Mouse (Mus musculus) adrenal gland, postnatal 14 days (tissue): ENCODE data around the gene Lcp2. TPM values are rescaled to one million over a fixed set of nuclear protein-coding genes. Genes with fewer than 3 reads are reported as not detected.
A peak's percentile ranks its signal among the peaks of the same experiment; 100 is the strongest.

Source experiments
- DNase-seq: peaks from one replicate; pipeline ENCODE4 v3.0.0; 2021; ENCODE audit warnings: mixed read lengths
- long read RNA-seq, 2 experiments: library from polyadenylated mRNA; stranded (forward); transcript quantifications; one replicate each; pipeline ENCODE4 v2.0.0; 2021
- total RNA-seq: library from RNA; stranded (reverse); gene quantifications from 2 replicates; pipeline ENCODE4 v1.2.3, GENCODE M21; 2021

Gene Lcp2
- total RNA-seq: 2.0 and 7.8 TPM in 2 replicates
- long read RNA-seq, experiment 1, partial matches to known transcripts: 0 of 1 reads
- long read RNA-seq, experiment 1, other reads (novel, unspliced or antisense): 1 of 1 reads
- long read RNA-seq, experiment 2: 0 reads

DNA sequence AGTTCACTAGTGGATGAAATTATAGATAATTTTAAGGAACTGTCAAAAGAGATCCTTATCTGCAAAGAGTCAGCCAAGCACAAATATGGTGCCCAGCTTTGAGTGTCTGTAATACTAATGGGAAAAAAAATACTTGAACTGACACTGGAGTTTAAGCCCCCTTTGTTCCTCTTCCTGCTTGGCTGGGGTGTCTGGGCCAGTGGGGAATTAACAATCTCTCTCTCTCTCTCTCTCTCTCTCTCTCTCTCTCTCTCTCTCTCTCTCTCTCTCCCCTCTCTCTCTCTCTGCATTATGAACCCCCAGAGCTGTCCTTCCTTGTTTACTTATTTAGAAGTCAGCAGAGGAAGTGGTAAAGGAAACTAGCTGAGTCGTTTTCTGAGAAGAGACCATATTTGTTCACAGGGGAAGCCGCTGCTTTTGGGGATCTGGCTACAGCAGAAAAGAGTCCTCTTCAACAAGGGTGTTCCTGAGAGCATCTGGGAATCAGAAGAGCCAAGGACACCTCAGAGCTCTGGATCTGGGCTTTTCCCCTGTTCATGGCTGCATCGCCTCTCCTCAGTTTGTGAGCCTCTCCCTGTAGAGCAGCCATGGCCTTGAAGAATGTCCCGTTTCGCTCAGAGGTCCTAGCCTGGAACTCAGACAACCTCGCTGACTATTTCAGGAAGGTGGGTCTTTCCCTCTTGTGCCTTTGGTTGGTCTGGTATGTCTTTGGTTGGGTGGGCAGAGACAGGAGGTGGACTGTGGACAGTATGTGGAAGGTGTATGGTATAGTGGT is at the start of gene Lcp2:
Gene Lcp2, plus strand, starts transcription at position 154 of the 775 bp plus-strand sequence.
- no peak for DNase-seq

DNA sequence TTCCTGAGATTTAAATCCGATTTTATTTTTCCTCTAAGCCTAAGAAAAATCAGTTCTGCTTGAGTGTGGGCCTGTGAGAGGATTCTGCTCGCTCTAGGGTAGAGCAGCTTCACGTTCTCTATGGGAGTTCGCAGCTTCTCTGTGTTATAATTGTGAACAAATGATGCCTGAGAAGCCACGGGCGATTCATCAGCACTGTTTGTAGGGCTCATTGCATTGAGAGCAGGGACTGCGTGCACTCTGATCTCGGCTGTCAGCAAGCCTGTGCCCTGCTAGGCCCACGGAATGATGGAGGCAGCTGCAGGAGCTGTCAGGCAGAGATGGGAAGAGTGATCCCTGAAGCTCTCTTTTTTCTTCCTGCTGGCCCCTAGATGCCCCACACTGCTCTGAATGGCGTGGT is 48.5 kb upstream of the Lcp2 start:
- no peak for DNase-seq

DNA sequence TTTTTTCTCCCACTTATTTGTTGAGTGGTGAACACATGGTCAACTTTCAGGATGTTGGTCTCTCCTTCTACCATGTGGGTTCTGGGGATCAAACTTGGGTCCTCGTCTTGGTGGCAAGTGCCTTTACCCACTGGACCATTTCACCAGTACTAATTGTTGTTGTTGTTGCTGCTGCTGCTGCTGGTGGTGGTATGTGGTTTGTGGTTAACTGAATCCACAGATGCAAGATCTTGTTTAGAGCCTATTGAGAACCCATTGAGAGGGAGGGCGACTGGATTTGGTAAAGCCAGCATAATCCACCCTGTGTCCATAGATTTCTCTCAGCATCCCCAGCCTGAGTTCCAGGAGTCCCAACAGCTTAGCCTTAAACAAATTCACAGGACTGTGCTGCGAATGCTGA is 46.3 kb upstream of the Lcp2 start:
- DNase-seq: no peak

DNA sequence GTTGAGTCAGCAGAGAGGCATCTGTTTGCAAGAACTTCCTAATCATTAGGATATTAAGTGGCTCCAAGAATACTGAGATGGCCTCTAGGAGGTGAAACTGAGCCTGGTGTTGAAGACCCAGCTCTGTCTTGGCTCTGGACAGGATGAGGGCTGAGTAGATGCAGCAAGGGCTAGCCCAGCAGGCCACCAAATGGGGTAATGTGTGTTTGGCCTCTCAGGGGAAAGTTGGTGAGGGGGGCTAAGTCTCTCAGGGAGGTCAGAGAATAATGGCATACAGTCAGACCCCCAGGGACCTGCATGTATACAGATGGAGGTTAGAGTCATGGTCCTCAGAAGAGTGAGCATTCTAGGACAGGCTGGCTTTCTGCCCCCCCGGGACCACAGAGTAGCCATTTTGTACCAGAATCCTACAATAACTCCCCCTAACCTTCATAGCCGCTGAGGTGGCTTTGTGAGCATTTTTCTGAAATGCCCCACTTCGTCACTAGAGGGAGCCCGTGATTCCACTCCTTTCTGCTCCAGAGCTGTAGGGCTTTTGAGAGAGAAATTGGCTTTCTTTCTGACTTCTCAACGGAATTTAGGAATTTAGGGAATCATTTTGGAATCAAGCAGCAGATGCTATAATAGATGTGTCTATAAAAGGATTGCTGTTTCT is 44.7 kb upstream of the Lcp2 start:
- DNase-seq: peak; percentile 65

DNA sequence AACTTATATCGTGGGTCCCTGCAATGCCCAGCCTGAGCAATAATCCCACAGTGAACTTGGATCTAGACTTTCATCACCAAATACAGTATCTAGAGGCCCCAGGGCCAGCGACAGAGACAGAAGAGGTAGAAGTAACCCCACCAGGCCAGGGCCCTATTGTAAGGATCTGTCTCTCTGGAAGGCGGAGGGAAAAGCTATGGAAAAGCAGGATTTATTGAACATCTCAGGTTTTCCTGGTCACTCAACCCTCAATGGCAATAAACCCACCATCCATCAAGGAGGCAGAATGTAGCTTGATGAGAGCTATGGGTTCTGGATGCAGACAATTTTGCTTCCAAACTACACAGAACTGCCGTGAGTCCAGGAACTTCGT is 44.1 kb upstream of the Lcp2 start:
- DNase-seq: no peak

DNA sequence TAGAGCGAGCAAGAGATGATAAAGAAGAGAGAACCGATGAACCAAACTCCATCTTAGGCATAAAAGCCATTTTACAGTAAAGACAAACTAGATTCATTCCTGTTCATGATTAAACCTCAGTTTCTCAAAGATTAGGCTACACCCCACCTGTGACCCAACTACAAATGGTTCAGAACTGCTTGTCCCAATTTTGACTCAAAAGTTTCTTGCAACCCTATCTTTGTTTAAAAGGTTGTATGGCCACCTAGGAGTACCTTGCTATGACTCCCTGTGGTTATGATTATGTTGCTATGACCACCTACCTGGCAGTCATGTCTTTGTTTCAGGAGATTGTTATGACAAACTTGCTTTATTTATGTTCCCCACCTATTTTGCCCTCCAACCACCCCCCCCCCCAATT is 39.1 kb upstream of the Lcp2 start:
- no peak for DNase-seq

DNA sequence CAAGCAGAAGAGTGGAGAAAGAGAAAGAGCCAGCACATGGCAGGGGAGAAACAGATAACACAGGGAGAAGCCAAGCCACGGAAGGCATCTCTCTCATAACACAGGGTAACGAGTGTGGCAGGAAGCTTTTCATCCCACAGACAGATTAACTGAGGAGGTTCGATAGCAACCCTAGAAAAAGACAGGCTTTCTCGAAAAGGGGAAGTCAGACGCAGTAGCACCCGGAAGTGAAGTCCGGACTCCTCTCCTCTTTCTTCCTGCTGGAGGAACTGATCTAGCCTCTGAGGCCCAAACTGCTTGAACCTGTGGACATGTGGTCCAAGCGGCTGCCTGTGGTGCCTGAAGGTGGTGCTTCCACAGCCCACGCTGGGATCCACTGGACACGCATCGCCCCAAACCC is 38.5 kb upstream of the Lcp2 start:
- no peak for DNase-seq

DNA sequence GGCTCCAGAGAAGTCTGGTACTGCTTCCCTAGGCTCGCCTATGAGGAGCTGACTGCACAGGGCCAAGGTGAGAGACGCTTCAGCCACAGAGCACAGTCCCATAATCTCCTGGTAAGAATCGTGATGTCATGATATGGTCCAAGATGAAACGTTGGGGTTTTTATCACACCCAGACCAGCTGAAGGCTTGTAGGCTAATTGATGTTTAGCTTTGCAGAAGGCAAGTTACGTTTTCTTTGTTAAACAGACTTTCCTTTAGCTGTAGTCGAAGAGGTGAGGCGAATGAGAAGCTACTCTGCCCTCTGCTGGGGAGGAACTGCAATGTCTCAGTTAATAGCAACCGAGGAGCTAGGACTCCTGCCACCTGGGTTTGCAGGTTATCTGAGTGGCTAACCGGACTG is 38.0 kb upstream of the Lcp2 start:
- peak; percentile 59 for DNase-seq

DNA sequence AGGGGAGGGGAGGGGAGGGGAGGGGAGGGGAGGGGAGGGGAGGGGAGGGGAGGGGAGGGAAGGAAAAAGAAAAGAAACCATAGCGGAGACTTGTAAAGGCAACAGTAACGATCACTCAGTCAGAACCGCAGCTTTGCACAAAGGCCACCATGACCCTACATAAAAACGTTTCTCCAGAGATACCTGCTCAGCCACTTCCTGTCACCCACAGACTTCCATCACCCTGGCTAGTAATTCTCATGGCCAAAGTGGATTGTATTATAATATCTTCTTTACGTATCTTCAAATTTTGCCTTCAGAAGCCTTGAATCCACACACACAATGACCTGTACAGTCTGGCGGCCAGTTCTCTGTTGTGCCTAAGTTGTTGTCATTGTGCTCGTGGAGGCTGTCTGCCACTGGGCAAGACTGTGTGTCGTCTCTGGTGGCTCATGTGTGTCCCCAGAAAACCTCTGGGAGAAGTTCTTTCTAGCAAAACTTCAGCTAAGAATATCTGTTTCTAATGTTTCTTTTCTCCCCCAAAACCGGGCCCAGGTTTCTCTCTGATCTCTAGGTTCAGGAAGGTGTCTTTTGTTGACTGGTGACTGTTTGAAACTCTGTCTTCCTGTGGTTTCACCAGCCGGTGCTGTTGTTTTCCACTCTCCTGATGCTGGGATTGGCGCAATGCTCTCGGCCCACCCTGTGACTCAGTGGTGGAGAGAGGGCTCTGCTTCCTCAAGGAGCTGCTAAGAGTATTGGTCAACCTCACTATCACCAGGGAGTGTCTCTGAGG is 37.2 kb upstream of the Lcp2 start:
- DNase-seq: no peak

DNA sequence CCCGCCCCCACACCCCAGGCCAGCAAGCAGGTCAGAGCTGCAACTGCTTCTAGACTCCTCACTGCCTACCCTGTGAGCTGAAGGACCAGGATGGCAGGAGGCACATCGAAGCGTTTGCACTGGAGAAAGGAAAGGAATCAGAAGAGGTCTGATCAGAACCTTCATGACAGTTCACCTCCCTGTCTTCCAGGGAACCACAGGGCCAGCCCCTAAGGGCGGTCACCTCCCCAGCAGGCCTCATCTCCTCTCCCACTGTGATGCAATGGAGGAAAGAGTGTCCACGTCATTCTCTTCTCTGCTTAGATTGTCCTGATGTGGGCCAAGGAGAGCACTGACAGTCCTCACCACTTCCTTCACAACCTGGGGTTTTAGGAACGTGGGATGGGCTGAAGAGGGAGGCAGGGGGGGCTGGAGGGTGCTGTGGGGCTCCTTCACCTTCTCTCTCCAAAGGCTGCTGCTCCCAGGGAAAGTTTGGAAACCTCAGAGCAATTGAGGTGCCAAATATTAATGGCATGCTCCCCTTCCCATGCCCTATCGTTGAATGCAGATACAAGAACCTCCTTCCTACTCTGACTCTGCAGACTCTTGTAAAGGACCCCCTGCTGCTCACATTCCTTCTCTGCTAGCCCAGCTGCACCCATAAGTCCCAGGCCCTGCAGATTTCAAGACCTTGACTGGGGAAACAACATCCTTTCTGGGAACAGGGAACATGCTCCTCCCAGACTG is 36.4 kb upstream of the Lcp2 start:
- DNase-seq: peak; percentile 7

DNA sequence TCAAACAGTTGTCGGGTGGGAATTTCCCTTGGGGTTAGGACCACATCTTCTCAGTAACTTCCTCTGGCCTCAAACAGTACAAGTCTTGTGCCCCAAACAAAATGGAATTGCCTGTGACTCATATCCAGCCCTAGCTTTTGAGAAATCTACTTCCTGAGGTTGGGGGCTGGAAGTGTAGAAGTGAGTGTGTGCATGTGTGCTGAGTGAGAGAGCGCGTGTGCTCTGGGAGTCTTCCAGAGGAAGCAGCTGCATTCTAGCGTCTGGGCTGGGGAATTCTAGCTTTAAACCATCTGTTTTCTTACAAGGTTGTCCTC is 35.9 kb upstream of the Lcp2 start:
- DNase-seq: peak; percentile 10

DNA sequence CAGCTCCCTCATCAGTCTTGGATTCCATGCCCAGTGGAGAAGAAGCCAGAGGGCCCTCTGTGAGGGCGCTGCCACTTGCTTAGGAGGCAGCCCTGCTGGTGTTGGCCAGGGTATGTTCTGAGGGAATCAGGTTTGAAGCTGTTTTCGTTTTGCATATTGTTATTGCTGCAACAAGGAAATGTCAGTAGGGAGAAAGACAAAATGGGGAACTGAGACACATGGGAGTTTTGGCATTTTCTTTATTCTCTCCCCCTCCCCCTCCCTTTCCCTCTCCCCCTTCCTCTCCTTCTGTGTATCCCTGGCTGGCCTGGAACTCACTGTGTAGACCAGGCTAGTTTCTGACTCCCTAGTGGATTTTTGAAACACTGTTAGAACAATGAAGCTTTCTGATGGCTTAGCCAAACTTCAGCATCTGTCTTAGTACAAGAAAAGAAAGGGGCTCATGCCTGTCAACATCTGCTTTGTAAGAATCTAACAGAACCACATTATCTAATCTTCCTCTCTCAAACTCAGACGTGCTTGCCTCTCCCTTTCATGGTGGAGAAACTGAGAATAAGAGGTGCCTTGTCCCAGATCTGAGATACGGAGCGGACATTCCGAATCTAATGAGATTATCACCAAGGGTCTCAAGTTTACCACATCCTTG is 34.6 kb upstream of the Lcp2 start:
- DNase-seq: no peak

DNA sequence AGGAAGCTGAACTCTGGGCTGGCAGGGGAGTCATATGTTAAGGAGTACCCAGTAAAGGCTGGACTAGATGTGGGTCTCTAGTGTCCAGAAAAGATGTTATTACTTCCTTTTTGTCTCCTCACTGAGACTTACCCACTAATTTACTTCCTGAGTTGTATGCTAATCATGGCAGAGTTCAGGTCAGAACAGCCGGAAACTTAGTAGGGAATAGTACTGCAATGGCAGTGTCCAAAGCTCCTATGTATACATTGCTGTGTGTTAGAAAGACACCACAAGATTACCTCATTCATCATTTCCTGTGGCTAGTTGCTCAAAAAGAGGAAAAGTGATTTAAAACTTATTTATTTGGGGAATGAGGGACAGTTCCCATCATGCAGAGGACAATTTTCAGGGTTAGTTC is 21.6 kb upstream of the Lcp2 start:
- DNase-seq: no peak

DNA sequence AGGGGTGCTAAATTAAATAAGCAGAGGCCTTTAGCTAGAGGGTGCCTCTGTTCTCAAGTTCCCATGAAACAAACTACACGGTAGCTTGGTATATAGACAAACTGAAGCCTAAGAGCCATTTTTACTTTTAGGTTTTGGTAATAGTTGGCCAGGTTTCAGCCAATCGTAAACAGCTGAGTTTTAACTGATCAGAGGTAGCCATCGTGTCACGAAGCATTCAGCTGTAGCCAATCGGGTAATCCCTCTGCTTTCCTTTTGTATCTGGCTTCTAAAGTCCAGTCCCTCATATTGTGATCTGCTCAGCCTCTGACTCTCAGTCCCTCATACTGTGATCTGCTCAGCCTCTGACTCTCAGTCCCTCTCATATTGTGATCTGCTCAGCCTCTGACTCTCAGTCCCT is 17.1 kb upstream of the Lcp2 start:
- DNase-seq: no peak

DNA sequence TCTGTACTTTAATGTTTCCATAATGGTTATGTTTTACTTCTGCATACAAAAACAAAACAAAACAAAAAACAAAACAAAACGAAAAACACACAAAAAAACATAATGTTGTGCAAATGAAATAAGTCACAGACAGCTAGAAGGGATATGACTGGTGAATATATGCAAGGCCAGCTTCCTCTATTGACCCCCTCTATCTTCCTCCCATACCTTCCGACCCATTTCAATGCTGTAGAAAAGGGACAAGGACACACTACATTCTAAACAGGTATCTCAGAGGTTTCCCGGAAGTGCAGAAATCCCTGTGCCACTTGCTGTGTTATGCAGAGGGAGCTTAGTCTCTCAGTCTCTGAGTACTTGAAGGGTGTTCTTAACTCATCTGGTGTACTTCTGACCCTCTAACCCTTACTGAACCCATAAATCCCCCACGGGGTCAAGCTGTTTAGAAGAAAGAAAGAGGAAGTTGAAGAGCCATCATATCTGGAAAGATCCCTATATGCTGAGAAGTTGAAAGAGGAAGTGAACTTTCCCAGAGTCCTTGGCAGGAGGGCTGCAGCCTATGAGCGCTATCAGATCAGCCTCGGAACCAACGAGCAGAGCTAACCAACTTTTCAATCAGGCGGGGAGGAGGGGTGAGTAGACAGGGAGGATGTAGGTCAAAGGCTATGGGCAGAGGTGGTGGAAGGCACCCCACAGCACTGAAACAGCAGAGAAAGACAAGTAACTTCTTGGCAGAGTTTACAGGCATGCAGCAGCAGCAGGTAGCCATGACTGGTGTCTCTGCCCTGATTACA is 15.5 kb upstream of the Lcp2 start:
- peak; percentile 26 for DNase-seq

DNA sequence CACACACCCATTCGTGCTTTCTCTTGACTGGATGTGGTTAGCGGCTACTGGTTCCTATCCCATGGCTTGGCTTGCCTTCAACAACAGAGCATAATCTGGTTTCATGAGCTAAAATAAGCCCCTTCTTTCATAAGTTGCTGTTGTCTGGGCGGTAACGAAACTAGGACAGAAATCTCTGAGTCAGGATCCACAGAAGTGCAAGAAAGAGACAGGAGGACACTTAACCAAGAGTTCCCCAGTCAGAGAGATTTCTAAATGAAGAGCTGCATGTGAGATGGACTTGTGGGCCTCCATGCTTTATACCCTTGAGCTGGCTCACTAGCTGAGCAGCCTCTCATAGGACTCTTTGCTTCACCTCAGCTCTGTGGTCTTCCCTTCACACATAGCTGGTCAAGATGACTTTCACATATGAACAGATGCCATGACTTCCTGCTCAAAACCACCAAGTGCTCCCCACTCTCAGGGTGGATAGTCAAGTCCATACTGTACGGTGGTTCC is 12.7 kb upstream of the Lcp2 start:
- no peak for DNase-seq

DNA sequence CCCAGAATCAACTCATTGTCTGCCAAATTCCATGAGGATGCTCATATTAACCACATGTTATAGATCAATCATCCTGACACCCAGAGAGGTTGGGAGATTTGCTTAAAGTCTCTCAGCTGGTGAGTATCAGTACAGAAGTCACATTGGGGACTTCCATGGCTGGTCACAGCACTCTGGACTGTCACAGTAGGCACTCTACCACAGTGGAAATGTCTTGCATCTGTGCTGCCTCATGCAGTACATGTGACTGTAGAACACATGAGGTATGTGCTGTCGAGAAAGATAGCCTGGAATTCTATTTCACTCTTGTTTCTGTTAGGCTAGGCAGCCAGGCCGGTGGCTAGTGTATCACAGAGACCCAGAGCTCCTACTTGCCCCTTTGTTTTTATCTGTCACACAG is 11.9 kb upstream of the Lcp2 start:
- no peak for DNase-seq

DNA sequence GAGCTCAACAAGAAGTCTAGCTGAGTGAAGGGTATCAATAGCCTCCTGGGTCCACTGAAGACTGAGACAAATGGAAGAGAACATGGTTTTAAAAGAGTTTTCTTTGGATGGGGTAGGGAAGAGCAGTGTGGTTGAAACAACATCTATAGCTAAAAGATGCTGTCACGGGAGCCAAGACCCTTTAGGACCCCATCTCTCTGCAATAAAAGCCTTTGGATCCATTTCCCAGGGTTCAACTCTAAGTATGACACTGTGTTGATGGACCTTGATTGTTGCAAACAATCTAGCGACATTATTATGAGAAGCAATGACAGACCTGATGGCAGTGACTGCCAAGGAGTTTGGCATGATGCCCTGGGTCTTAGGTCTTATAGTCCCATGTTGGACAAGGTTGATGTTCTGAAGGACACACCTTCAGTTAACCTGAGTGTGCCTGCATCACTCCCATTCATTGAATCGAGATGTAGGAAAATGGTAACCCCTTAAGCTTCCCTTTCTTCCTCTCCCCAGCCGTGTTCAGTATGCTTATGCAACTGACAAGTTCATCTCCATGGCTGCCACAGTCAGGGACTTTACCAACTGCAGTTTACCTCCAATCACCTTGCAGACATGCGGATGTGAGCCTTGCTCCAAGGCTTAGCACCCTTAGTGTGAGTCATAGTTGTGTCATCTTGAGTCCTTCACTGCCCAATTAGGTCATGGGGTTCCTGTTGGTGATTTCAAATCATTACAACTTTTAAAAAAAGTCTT is 10.6 kb upstream of the Lcp2 start:
- DNase-seq: peak; percentile 40

DNA sequence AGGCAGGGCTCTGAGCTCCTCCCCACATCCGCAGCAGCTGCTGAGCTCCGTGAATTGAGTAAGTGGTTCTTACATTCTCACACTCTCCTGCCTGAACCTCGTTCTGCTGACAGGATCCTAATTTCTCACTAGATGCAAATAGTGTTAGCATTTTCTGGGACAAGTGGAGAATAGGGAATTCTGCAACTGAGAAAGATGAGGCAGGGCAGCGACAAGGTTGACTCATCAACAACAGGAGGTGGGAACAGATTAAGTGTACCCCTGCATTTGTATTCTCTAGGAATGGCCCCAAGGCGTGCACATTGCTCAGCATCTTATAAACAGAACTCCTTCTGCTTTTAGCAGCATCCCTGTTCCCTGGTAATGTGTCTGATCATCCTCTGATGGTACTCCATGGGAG is 6.7 kb upstream of the Lcp2 start:
- no peak for DNase-seq

DNA sequence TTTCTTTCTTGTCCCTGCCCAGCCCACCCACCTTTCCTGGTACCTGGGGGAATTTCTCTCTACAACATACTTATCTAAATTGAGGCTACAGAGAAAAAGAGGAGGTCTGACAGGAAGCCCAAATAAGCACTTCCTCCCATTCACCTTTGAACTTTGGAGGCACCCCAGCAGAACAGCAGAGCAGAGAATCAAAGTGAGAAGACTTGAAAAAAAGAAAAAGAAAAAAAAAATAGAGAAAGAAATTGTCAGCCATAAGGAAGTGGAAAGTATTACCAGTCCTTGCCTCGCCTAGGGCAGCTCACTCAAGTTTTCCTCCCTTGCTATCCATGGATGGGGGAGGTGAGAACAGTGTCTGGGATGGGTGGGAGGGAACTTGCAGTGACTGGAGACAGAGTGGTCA is 3.9 kb upstream of the Lcp2 start:
- no peak for DNase-seq
